Mouse (Mus musculus) testis, adult 2 months (tissue): ENCODE data around the gene Olfr70.

Source experiments
- CTCF ChIP-seq: fragments of 200-500 bp; IDR thresholded peaks from 2 replicates; pipeline ENCODE4 v1.5.1; 2012; ENCODE audit warnings: low read depth, mild to moderate bottlenecking, inconsistent platforms, low read length, moderate library complexity; ENCODE audit not compliant: control insufficient read depth, insufficient read depth, insufficient replicate concordance
- POLR2A ChIP-seq: fragments of 200-500 bp; IDR thresholded peaks from 2 replicates; pipeline ENCODE4 v1.6.1; 2012; ENCODE audit warnings: low read depth, mild to moderate bottlenecking, inconsistent platforms, low read length, moderate library complexity; ENCODE audit not compliant: control insufficient read depth

- TF ChIP-seq CTCF, result peak; percentile 74; the same call in 1 of the 2 replicates
- no peak for TF ChIP-seq POLR2A
Measured at GRCm38 (mm10) chr4:43711821-43712220, 11.2 kb upstream of the Olfr70 start.
